Mouse (Mus musculus): ENCODE measurements around the gene Ctcfl. TPM values are rescaled to one million over a fixed set of nuclear protein-coding genes. Genes with fewer than 3 reads are reported as not detected.

Gene Ctcfl
- polyA plus RNA-seq (2012; ENCODE audit: insufficient read depth, insufficient read length, missing spikeins) = 0.55 TPM in 1 of 2 replicates, not detected in the other

DNA sequence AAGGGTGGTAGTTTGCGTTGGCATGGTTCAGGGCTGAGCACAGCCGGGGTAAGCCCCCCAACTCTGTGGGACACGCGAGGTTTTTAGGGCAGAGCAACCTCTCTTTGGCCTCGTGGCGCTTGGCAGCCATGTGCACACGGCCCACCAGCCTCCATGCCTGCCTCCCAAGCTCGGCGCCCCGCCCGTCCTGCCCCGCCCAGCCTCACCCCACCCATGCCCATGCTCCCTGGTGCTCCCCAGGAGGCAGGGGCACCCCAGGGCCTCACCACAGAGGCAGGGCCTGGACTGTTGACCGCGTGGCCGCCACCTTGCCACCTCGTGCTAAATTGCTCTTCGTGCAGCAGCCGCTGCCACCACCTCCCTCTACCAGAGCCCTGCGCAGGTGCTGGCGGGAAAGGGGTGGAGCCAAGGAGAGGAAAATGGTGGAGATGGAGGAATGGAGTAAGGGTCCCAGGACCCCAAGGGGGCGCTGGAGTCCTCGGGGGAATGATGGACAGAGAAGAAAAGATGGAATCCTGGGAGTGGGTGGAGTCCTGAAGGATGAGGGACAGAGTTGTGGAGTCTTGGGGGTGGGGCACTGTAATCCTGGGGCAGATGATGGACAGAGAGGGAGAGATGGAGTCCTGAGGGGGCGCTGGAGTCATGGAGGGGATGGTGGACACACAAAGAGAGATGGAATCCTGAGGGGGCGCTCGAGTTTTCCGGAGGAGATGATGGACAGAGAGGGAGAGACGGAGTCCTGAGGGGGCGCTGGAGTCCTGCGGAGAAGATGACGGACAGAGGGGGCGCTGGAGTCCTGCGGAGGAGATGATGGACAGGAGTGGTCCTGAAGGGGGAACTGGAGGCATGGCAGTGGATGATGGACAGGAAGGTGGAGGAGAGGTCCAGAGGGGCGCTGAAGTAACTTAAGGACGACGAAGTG, at the start of gene Ctcfl:
Gene Ctcfl (minus strand): TSS at position 503 of the 922 bp plus-strand sequence.
- Histone ChIP-seq H3K4me1 (ENCODE audit: control insufficient read depth, insufficient read depth, insufficient read length, low read length) (peaks cover 6% of the 10 kb centered on the region; the same call in 1 of the 2 replicates), H3K4me3 (ENCODE audit: insufficient read depth, low read depth, low read length) (no peak within 1 kb of the TSS), H3K27ac (replicated peaks; ENCODE audit: low read depth, low read length) (no peak within 1 kb of the TSS; the same call in 1 of the 2 replicates)

GRCm38 (mm10) chr2:173168411-173168851, 49.1 kb upstream of the Ctcfl start:
- Histone ChIP-seq H3K4me3 (ENCODE audit: insufficient read depth, low read depth, low read length) (no peak overlapping the region), H3K4me1 (ENCODE audit: control insufficient read depth, insufficient read depth, insufficient read length, low read length) (no peaks in the 10 kb centered on the region), H3K27ac (replicated peaks; ENCODE audit: low read depth, low read length) (no peak overlapping the region)

DNA sequence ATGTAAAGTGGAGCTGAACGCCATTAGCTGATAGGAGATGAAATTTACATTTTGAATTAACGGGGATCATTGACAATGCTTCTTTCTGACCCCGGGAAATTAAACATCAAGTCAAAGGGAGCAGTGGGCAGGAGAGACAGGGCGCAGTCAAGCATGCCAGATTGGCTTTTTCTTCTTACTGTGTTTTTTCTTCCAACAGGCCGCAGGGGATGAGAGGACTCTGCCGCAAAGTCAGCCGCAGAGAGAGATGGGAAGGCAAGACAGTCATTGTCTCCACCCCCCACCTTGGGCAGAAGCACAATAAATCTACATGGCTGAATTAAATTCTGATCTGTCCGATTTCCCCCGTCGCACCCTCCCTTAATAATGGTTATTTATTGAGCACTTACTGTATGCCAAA, 46.0 kb upstream of the Ctcfl start:
- Histone ChIP-seq H3K4me1 (ENCODE audit: control insufficient read depth, insufficient read depth, insufficient read length, low read length) (no peaks in the 10 kb centered on the region), H3K4me3 (ENCODE audit: insufficient read depth, low read depth, low read length) (no peak overlapping the region), H3K27ac (replicated peaks; ENCODE audit: low read depth, low read length) (no peak overlapping the region)

- Histone ChIP-seq H3K4me3 (ENCODE audit: insufficient read depth, low read depth, low read length) (no peak overlapping the region), H3K27ac (replicated peaks; ENCODE audit: low read depth, low read length) (no peak overlapping the region), H3K4me1 (ENCODE audit: control insufficient read depth, insufficient read depth, insufficient read length, low read length) (no peaks in the 10 kb centered on the region)
Measured at GRCm38 (mm10) chr2:173164946-173165345, 45.6 kb upstream of the Ctcfl start.

DNA sequence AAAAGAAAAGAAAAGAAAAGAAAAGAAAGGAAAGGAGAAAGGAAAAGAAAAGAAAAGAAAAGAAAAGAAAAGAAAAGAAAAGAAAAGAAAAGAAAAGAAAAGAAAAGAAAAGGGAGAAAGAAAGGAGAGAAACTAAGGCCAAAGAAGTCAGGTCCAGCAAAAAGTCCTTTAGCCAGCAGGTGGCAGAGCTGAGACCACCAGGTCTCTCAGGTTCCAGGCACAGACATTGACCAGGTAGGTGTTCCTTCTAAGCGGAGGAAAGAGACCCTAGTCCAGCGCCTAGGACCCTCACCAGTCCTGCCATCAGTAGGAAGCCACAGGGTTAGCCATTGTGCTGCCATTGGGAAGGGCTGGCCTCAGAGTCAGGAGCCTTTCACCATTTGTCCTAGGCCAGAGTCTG, 45.0 kb upstream of the Ctcfl start:
- no peak overlapping the region for H3K4me3 ChIP-seq (ENCODE audit: insufficient read depth, low read depth, low read length)
- no peaks in the 10 kb centered on the region for H3K4me1 ChIP-seq (ENCODE audit: control insufficient read depth, insufficient read depth, insufficient read length, low read length)
- no peak overlapping the region for H3K27ac ChIP-seq (replicated peaks; ENCODE audit: low read depth, low read length)

- no peaks in the 10 kb centered on the region for H3K4me1 ChIP-seq (ENCODE audit: control insufficient read depth, insufficient read depth, insufficient read length, low read length)
- H3K27ac ChIP-seq (replicated peaks; ENCODE audit: low read depth, low read length) = no peak overlapping the region
- H3K4me3 ChIP-seq (ENCODE audit: insufficient read depth, low read depth, low read length) = no peak overlapping the region
Measured at GRCm38 (mm10) chr2:173163380-173163779, 44.1 kb upstream of the Ctcfl start.

- H3K4me3 ChIP-seq (ENCODE audit: insufficient read depth, low read depth, low read length) = peak overlapping the region; percentile 39
- peak overlapping the region; percentile 32 for H3K27ac ChIP-seq (replicated peaks; ENCODE audit: low read depth, low read length)
- no peaks in the 10 kb centered on the region for H3K4me1 ChIP-seq (ENCODE audit: control insufficient read depth, insufficient read depth, insufficient read length, low read length)
Measured at GRCm38 (mm10) chr2:173159354-173160311, 40.3 kb upstream of the Ctcfl start.

DNA sequence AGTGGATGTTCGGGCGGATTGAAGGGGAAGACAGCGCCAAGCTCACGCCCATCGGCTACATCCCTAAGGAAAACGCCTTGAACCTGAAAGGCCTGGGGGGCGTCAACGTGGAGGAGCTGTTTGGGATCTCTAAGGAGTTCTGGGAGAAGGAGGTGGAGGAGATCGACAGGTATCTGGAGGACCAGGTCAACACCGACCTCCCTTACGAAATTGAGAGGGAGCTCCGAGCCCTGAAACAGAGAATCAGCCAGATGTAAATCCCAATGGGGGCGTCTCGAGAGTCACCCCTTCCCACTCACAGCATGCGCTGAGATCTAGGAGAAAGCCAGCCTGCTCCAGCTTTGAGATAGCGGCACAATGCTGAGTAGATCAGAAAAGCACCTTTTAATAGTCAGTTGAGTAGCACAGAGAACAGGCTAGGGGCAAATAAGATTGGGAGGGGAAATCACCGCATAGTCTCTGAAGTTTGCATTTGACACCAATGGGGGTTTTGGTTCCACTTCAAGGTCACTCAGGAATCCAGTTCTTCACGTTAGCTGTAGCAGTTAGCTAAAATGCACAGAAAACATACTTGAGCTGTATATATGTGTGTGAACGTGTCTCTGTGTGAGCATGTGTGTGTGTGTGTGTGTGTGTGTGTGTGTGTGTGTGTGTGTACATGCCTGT, 39.2 kb upstream of the Ctcfl start:
- Histone ChIP-seq H3K27ac (replicated peaks; ENCODE audit: low read depth, low read length) (peak overlapping the region; percentile 89), H3K4me1 (ENCODE audit: control insufficient read depth, insufficient read depth, insufficient read length, low read length) (no peaks in the 10 kb centered on the region), H3K4me3 (ENCODE audit: insufficient read depth, low read depth, low read length) (peak overlapping the region; percentile 66)

DNA sequence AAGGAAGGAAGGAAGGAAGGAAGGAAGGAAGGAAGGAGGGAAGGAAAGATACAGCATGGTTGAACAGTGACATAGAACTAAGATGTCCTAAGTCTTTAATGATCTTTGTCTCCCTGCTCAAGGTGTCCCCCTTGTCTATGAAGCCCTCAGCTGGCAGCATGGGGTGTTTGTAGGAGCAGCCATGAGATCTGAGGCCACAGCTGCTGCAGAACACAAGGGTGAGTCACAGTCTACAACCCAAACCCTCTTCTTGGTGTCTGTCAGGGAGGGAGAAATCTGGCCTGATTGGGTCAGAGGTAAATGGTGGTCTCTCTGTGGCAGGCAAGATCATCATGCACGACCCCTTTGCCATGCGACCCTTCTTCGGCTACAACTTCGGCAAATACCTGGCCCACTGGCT, 38.5 kb upstream of the Ctcfl start:
- H3K27ac ChIP-seq (replicated peaks; ENCODE audit: low read depth, low read length) = peak overlapping the region; percentile 89
- H3K4me1 ChIP-seq (ENCODE audit: control insufficient read depth, insufficient read depth, insufficient read length, low read length) = no peaks in the 10 kb centered on the region
- peak overlapping the region; percentile 66 for H3K4me3 ChIP-seq (ENCODE audit: insufficient read depth, low read depth, low read length)

GRCm38 (mm10) chr2:173157376-173157775, 38.1 kb upstream of the Ctcfl start:
- peak overlapping the region; percentile 89 for H3K27ac ChIP-seq (replicated peaks; ENCODE audit: low read depth, low read length)
- H3K4me1 ChIP-seq (ENCODE audit: control insufficient read depth, insufficient read depth, insufficient read length, low read length) = no peaks in the 10 kb centered on the region
- peak overlapping the region; percentile 66 for H3K4me3 ChIP-seq (ENCODE audit: insufficient read depth, low read depth, low read length)

- peak overlapping the region; percentile 66 for H3K4me3 ChIP-seq (ENCODE audit: insufficient read depth, low read depth, low read length)
- H3K27ac ChIP-seq (replicated peaks; ENCODE audit: low read depth, low read length) = peak overlapping the region; percentile 89
- no peaks in the 10 kb centered on the region for H3K4me1 ChIP-seq (ENCODE audit: control insufficient read depth, insufficient read depth, insufficient read length, low read length)
Measured at GRCm38 (mm10) chr2:173156923-173157322, 37.6 kb upstream of the Ctcfl start.

- Histone ChIP-seq H3K27ac (replicated peaks; ENCODE audit: low read depth, low read length) (peak overlapping the region; percentile 89), H3K4me1 (ENCODE audit: control insufficient read depth, insufficient read depth, insufficient read length, low read length) (peaks cover 6% of the 10 kb centered on the region), H3K4me3 (ENCODE audit: insufficient read depth, low read depth, low read length) (peak overlapping the region; percentile 66)
Measured at GRCm38 (mm10) chr2:173155907-173156306, 36.6 kb upstream of the Ctcfl start.

DNA sequence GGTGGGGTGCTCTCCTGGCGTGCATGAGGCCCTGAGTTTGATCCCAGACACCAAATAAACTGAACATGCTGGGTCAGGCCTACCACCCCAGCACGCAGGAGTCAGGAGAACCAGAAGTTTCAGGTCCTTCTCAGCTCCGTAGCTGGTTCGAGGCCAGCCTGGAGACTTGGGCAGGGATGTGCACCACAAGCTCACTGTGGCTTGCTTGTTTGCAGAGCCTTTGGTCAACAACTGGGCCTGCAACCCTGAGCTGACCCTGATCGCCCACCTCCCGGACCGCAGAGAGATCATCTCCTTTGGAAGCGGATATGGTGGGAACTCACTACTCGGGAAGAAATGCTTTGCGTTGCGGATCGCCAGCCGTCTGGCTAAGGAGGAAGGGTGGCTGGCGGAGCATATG, 35.6 kb upstream of the Ctcfl start:
- peak overlapping the region; percentile 89 for H3K27ac ChIP-seq (replicated peaks; ENCODE audit: low read depth, low read length)
- H3K4me1 ChIP-seq (ENCODE audit: control insufficient read depth, insufficient read depth, insufficient read length, low read length) = peaks cover 9% of the 10 kb centered on the region
- H3K4me3 ChIP-seq (ENCODE audit: insufficient read depth, low read depth, low read length) = peak overlapping the region; percentile 66

DNA sequence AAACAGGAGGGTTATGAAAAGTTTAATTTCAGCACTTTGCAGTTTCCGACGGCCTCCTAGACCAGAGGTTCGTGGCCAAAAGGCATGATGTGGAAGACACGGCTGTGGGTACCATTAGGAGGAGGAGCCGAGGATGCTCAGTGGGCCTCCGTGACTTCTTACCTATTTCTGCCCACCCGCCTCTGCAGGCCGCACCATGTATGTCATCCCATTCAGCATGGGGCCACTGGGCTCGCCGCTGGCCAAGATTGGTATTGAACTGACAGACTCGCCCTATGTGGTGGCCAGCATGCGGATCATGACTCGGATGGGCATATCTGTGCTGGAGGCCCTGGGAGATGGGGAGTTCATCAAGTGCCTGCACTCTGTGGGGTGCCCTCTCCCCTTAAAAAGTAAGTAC, 35.2 kb upstream of the Ctcfl start:
- peak overlapping the region; percentile 66 for H3K4me3 ChIP-seq (ENCODE audit: insufficient read depth, low read depth, low read length)
- H3K4me1 ChIP-seq (ENCODE audit: control insufficient read depth, insufficient read depth, insufficient read length, low read length) = peaks cover 9% of the 10 kb centered on the region
- peak overlapping the region; percentile 89 for H3K27ac ChIP-seq (replicated peaks; ENCODE audit: low read depth, low read length)

Data from brown adipose tissue, adult 24 weeks (tissue).